Mouse (Mus musculus) neural tube, embryonic 12.5 days (tissue): ENCODE results near the gene Ank2. TPM values are rescaled to one million over a fixed set of nuclear protein-coding genes. Genes with fewer than 3 reads are reported as not detected.
A peak's percentile ranks its signal among the peaks of the same experiment; 100 is the strongest.

Experiments
- ATAC-seq: fragments of 200-750 bp; cut with Nextera tagmentation; 2 replicates; pipeline ENCODE4 v1.8.0; 2017; ENCODE audit warnings: low read depth, mild to moderate bottlenecking, moderate TSS enrichment, moderate library complexity; ENCODE audit not compliant: low FRiP score
- H3K27ac ChIP-seq: fragments of 300-500 bp; sonication (generic); 2 replicates; pipeline ENCODE4 v1.5.1; 2016
- H3K27me3 ChIP-seq: fragments of 300-500 bp; sonication (generic); replicated peaks from 2 replicates; pipeline ENCODE4 v1.6.1; 2016; ENCODE audit warnings: mild to moderate bottlenecking
- H3K36me3 ChIP-seq: fragments of 300-500 bp; sonication (generic); 2 replicates; pipeline ENCODE4 v1.6.1; 2016; ENCODE audit warnings: mild to moderate bottlenecking
- H3K4me1 ChIP-seq: fragments of 300-500 bp; sonication (generic); 2 replicates; pipeline ENCODE4 v1.6.1; 2016
- H3K4me2 ChIP-seq: fragments of 300-500 bp; sonication (generic); replicated peaks from 2 replicates; pipeline ENCODE4 v1.6.1; 2016; ENCODE audit warnings: mild to moderate bottlenecking
- H3K4me3 ChIP-seq: fragments of 300-500 bp; sonication (generic); 2 replicates; pipeline ENCODE4 v1.5.1; 2016
- H3K9ac ChIP-seq: fragments of 300-500 bp; sonication (generic); 2 replicates; pipeline ENCODE4 v1.6.1; 2016; ENCODE audit warnings: mild to moderate bottlenecking
- H3K9me3 ChIP-seq: fragments of 300-500 bp; sonication (generic); 2 replicates; pipeline ENCODE4 v1.6.1; 2016; ENCODE audit warnings: mild to moderate bottlenecking
- WGBS: fragments of 180-500 bp; shearing (Covaris S2); methylation state at CpG from one replicate; pipeline ENCODE4 v1.1.7; 2016; 5-methylcytosine and 5-hydroxymethylcytosine counted together
- polyA plus RNA-seq: library from polyadenylated mRNA; unstranded; fragments of >200 nt; fragmentation: Nextera tagmentation; extraction: Ambion mirVana; gene quantifications from 2 replicates; pipeline ENCODE4 v1.2.1, GENCODE M21; 2016

The Ank2 gene
- polyA plus RNA-seq, 1 experiment from 2014 or later: 95.2 TPM

- Histone ChIP-seq H3K36me3 (no peaks in the 10 kb centered on the region), H3K9ac (no peak overlapping the region), H3K4me2 (no peak overlapping the region), H3K27ac (no peak overlapping the region), H3K9me3 (no peaks in the 10 kb centered on the region), H3K27me3 (no peaks in the 10 kb centered on the region), H3K4me3 (no peak overlapping the region), H3K4me1 (peaks cover 14% of the 10 kb centered on the region; the same call in 1 of the 2 replicates)
- WGBS: 72% methylated on average over 5 of the region's 5 CpGs
- ATAC-seq: no peak
These were observed 233.4 kb downstream of the Ank2 start for GRCm38 (mm10) chr3:127265732-127266131.

GRCm38 (mm10) chr3:127265182-127265581 is 234.0 kb downstream of the Ank2 start:
- Histone ChIP-seq H3K27me3 (no peaks in the 10 kb centered on the region), H3K4me1 (peaks cover 17% of the 10 kb centered on the region; the same call in 1 of the 2 replicates), H3K36me3 (no peaks in the 10 kb centered on the region), H3K4me3 (no peak overlapping the region), H3K27ac (no peak overlapping the region), H3K9me3 (no peaks in the 10 kb centered on the region), H3K4me2 (no peak overlapping the region), H3K9ac (no peak overlapping the region)
- ATAC-seq: no peak
- 79% methylated on average over 3 of the region's 3 CpGs for WGBS

GRCm38 (mm10) chr3:127260786-127261166 is 238.4 kb downstream of the Ank2 start:
- WGBS: 56% methylated on average over 7 of the region's 7 CpGs

GRCm38 (mm10) chr3:127260007-127260785 is 239.0 kb downstream of the Ank2 start:
- no peaks in the 10 kb centered on the region for H3K27me3 ChIP-seq
- WGBS: 45% methylated on average over 15 of the region's 15 CpGs
- no peak overlapping the region for H3K4me2 ChIP-seq
- no peaks in the 10 kb centered on the region for H3K36me3 ChIP-seq
- no peak overlapping the region for H3K27ac ChIP-seq
- H3K4me1 ChIP-seq: peaks cover 18% of the 10 kb centered on the region
- H3K9me3 ChIP-seq: no peaks in the 10 kb centered on the region
- no peak for ATAC-seq
- no peak overlapping the region for H3K9ac ChIP-seq
- no peak overlapping the region for H3K4me3 ChIP-seq

More at GRCm38 (mm10) chr3:127260786-127261166, 238.4 kb downstream of the Ank2 start:
- Histone ChIP-seq H3K9ac (no peak overlapping the region), H3K9me3 (no peaks in the 10 kb centered on the region), H3K27ac (no peak overlapping the region), H3K27me3 (no peaks in the 10 kb centered on the region), H3K36me3 (no peaks in the 10 kb centered on the region), H3K4me1 (peaks cover 18% of the 10 kb centered on the region), H3K4me3 (no peak overlapping the region), H3K4me2 (no peak overlapping the region)
- no peak for ATAC-seq

- H3K4me2 ChIP-seq: peak overlapping the region; percentile 63
- no peaks in the 10 kb centered on the region for H3K9me3 ChIP-seq
- no peaks in the 10 kb centered on the region for H3K27me3 ChIP-seq
- no peak for ATAC-seq
- H3K27ac ChIP-seq: no peak overlapping the region
- 37% methylated on average over 15 of the region's 15 CpGs for WGBS
- H3K4me3 ChIP-seq: no peak overlapping the region
- peaks cover 18% of the 10 kb centered on the region for H3K4me1 ChIP-seq
- no peaks in the 10 kb centered on the region for H3K36me3 ChIP-seq
- H3K9ac ChIP-seq: no peak overlapping the region
These were observed 240.6 kb downstream of the Ank2 start for GRCm38 (mm10) chr3:127258466-127259075.

- Histone ChIP-seq H3K36me3 (no peaks in the 10 kb centered on the region), H3K4me2 (peak overlapping the region; percentile 63), H3K9me3 (no peaks in the 10 kb centered on the region), H3K4me3 (peak overlapping the region; percentile 36), H3K4me1 (peaks cover 18% of the 10 kb centered on the region), H3K9ac (peak overlapping the region; percentile 52), H3K27me3 (no peaks in the 10 kb centered on the region), H3K27ac (peak overlapping the region; percentile 5)
- peak; percentile 74 for ATAC-seq
- 0% methylated on average over 18 of the region's 18 CpGs for WGBS
These were observed 241.2 kb downstream of the Ank2 start for GRCm38 (mm10) chr3:127257969-127258368.

GRCm38 (mm10) chr3:127257279-127257925 is 241.7 kb downstream of the Ank2 start:
- Histone ChIP-seq H3K9ac (peak overlapping the region; percentile 52; the same call in 1 of the 2 replicates), H3K4me1 (peaks cover 18% of the 10 kb centered on the region), H3K36me3 (no peaks in the 10 kb centered on the region), H3K4me3 (peak overlapping the region; percentile 36), H3K27me3 (no peaks in the 10 kb centered on the region), H3K4me2 (peak overlapping the region; percentile 63), H3K9me3 (no peaks in the 10 kb centered on the region), H3K27ac (peak overlapping the region; percentile 5)
- peak; percentile 90 for ATAC-seq
- under 1% methylated on average over 13 of the region's 13 CpGs for WGBS

- ATAC-seq: no peak
- Histone ChIP-seq H3K4me1 (peaks cover 18% of the 10 kb centered on the region), H3K4me2 (no peak overlapping the region), H3K9ac (no peak overlapping the region), H3K36me3 (no peaks in the 10 kb centered on the region), H3K9me3 (no peaks in the 10 kb centered on the region), H3K27ac (no peak overlapping the region), H3K27me3 (no peaks in the 10 kb centered on the region), H3K4me3 (no peak overlapping the region)
- 31% methylated on average over 2 of the region's 2 CpGs for WGBS
These were observed 242.5 kb downstream of the Ank2 start for GRCm38 (mm10) chr3:127256681-127257080.

- Histone ChIP-seq H3K4me3 (no peak overlapping the region), H3K27me3 (no peaks in the 10 kb centered on the region), H3K9ac (no peak overlapping the region), H3K9me3 (no peaks in the 10 kb centered on the region), H3K4me2 (no peak overlapping the region), H3K27ac (no peak overlapping the region), H3K4me1 (no peaks in the 10 kb centered on the region), H3K36me3 (no peaks in the 10 kb centered on the region)
- WGBS: 70% methylated on average over 5 of the region's 5 CpGs
- ATAC-seq: no peak
These were observed 248.2 kb downstream of the Ank2 start for GRCm38 (mm10) chr3:127250930-127251329.

GRCm38 (mm10) chr3:127248611-127249010 is 250.5 kb downstream of the Ank2 start:
- Histone ChIP-seq H3K4me3 (no peak overlapping the region), H3K4me1 (peaks cover 4% of the 10 kb centered on the region), H3K27ac (no peak overlapping the region), H3K4me2 (no peak overlapping the region), H3K9me3 (no peaks in the 10 kb centered on the region), H3K9ac (no peak overlapping the region), H3K27me3 (no peaks in the 10 kb centered on the region), H3K36me3 (no peaks in the 10 kb centered on the region)
- no peak for ATAC-seq

GRCm38 (mm10) chr3:127246989-127247708 is 252.0 kb downstream of the Ank2 start:
- Histone ChIP-seq H3K4me3 (no peak overlapping the region), H3K27ac (no peak overlapping the region), H3K36me3 (no peaks in the 10 kb centered on the region), H3K9me3 (no peaks in the 10 kb centered on the region), H3K9ac (no peak overlapping the region), H3K27me3 (no peaks in the 10 kb centered on the region), H3K4me1 (peaks cover 7% of the 10 kb centered on the region), H3K4me2 (no peak overlapping the region)
- WGBS: 86% methylated on average over 11 of the region's 11 CpGs
- no peak for ATAC-seq
